8 mouse cellular contexts compared by ENCODE assay signal in the genomic region with DNA sequence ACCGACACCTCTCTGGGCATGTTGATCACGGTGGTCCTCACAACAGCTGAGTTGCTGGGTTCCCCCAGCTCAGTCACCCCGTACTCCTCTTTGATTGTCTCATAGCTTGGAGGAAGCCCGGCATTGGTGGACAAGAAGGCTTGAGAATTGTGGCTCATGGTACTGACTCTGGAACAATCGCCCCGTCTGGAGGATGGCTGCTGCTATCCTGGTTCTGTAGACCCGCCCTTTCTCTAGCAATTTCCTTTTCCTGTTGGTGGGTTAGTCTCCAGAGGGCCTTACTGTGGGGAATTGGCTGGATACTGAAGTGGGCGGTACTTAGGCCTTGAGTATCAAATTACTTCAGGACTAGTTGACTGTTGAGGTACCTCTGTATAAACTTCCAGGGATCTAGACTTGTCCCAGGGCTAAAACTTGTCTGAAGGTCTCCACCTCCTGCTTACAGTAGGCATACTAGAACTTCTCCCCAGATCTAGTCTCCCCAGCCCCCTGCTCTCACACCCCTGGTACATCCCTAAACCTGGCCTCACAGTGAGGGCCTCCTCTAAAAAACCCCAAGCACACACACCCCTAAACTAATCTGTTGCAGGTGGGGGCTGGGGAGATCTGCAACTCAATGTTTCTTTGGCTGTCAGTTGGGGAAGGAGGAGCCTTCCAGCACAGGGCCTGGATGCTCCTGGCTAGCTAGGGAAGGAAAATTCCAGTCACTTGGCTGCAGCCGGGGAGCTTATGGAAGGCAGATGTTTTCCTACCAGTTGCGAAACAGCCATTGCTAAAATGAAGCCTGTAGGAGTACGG. TPM values are rescaled to one million over a fixed set of nuclear protein-coding genes. Genes with fewer than 3 reads are reported as not detected.
A peak's percentile ranks its signal among the peaks of the same experiment; 100 is the strongest.
DNase-seq lines count a peak whose midpoint lies in the region; ATAC-seq and TF ChIP-seq lines count a peak whose summit lies in the region.

TSS of gene Gm45717 (minus strand) at position 180 of the 798 bp plus-strand sequence.
TSS of gene Ifitm2 (minus strand) at position 230 of the 798 bp plus-strand sequence.

- no peaks in the 10 kb centered on the region for H3K9me3 ChIP-seq in embryonic facial prominence, embryonic 15.5 days (replicated peaks)
- H3K9me3 ChIP-seq in heart, embryonic 14.5 days (ENCODE audit: control insufficient read depth, low read length) = no peaks in the 10 kb centered on the region
- no peaks in the 10 kb centered on the region for H3K9me3 ChIP-seq in kidney, embryonic 16.5 days (ENCODE audit: low read length)
- no peaks in the 10 kb centered on the region for H3K9me3 ChIP-seq in lung, postnatal 0 days (ENCODE audit: low read length)

- no peaks in the 10 kb centered on the region for H3K27me3 ChIP-seq in embryonic facial prominence, embryonic 15.5 days
- no peaks in the 10 kb centered on the region for H3K27me3 ChIP-seq in heart, embryonic 14.5 days (ENCODE audit: control insufficient read depth, insufficient read depth, low read length)
- no peaks in the 10 kb centered on the region for H3K27me3 ChIP-seq in kidney, embryonic 16.5 days (ENCODE audit: insufficient read depth, low read length)
- H3K27me3 ChIP-seq in lung, postnatal 0 days (replicated peaks; ENCODE audit: insufficient read depth, low read length) = no peaks in the 10 kb centered on the region

- 5% methylated on average over 11 of the region's 11 CpGs for WGBS in embryonic facial prominence, embryonic 15.5 days
- 5% methylated on average over 11 of the region's 11 CpGs for WGBS in heart, embryonic 14.5 days
- WGBS in kidney, embryonic 16.5 days = 15% methylated on average over 11 of the region's 11 CpGs
- 5% methylated on average over 11 of the region's 11 CpGs for WGBS in lung, postnatal 0 days

- H3K4me1 ChIP-seq in embryonic facial prominence, embryonic 15.5 days = peaks cover 58% of the 10 kb centered on the region
- peaks cover 14 to 19% of the 10 kb centered on the region in 2 experiments for H3K4me1 ChIP-seq in heart, embryonic 14.5 days (ENCODE audit: control insufficient read depth in 2 of 2, insufficient read depth in 2 of 2, low read length in 2 of 2)
- H3K4me1 ChIP-seq in kidney, embryonic 16.5 days (ENCODE audit: insufficient read depth, low read length) = peaks cover 41% of the 10 kb centered on the region
- peaks cover 8% of the 10 kb centered on the region; the same call in 1 of the 2 replicates for H3K4me1 ChIP-seq in lung, postnatal 0 days (ENCODE audit: insufficient read depth, low read depth, low read length)

- peak within 1 kb of the TSS; percentile 66 for H3K4me3 ChIP-seq in embryonic facial prominence, embryonic 15.5 days (replicated peaks)
- peak within 1 kb of the TSS; percentile 57 to 63 for H3K4me3 ChIP-seq in heart, embryonic 14.5 days (ENCODE audit: control insufficient read depth in 1 of 2, insufficient read depth in 1 of 2, low read depth in 1 of 2, low read length in 2 of 2)
- H3K4me3 ChIP-seq in kidney, embryonic 16.5 days (ENCODE audit: low read length) = peak within 1 kb of the TSS; percentile 73
- peak within 1 kb of the TSS; percentile 62 for H3K4me3 ChIP-seq in lung, postnatal 0 days (ENCODE audit: low read depth, low read length)

- H3K36me3 ChIP-seq in embryonic facial prominence, embryonic 15.5 days = peaks cover 7% of the 10 kb centered on the region; the same call in 1 of the 2 replicates
- H3K36me3 ChIP-seq in heart, embryonic 14.5 days (ENCODE audit: control insufficient read depth, insufficient read depth, low read length) = 0 out of 2 replicates have a peak, but pooled peaks cover 7% of the 10 kb centered on the region
- H3K36me3 ChIP-seq in kidney, embryonic 16.5 days (ENCODE audit: insufficient read depth, low read length) = no peaks in the 10 kb centered on the region
- no peaks in the 10 kb centered on the region for H3K36me3 ChIP-seq in lung, postnatal 0 days (ENCODE audit: insufficient read depth, low read length)

- TF ChIP-seq CTCF in lung, postnatal 0 days (IDR thresholded peaks at IDR 0.05) = peak; percentile 13; the same call in 1 of the 2 replicates

- DNase-seq in urinary bladder, postnatal 25 days (ENCODE audit: low spot score) = peak; percentile 67
- DNase-seq in urinary bladder, postnatal 10 days (ENCODE audit: low spot score) = no peak
- peak; percentile 97 for DNase-seq in lung, postnatal 0 days (ENCODE audit: low spot score)
- peak; percentile 62 for DNase-seq in retina, embryonic 14.5 days (ENCODE audit: low spot score)
- no peak for DNase-seq in frontal cortex, postnatal 14 days (ENCODE audit: low spot score in 2 of 2)

- peak within 1 kb of the TSS; percentile 98 for H3K27ac ChIP-seq in embryonic facial prominence, embryonic 15.5 days (replicated peaks)
- peak within 1 kb of the TSS; percentile 85 to 89 for H3K27ac ChIP-seq in heart, embryonic 14.5 days (replicated peaks in 1 of 2; ENCODE audit: control insufficient read depth in 1 of 2, insufficient read depth in 1 of 2, low read depth in 2 of 2, low read length in 2 of 2)
- H3K27ac ChIP-seq in kidney, embryonic 16.5 days (ENCODE audit: low read length) = peak within 1 kb of the TSS; percentile 96
- peak within 1 kb of the TSS; percentile 83 for H3K27ac ChIP-seq in lung, postnatal 0 days (ENCODE audit: low read length)

- TF ChIP-seq EP300 in lung, postnatal 0 days (IDR thresholded peaks at IDR 0.05) = peak; percentile 65

- peak within 1 kb of the TSS; percentile 82 for H3K4me2 ChIP-seq in embryonic facial prominence, embryonic 15.5 days (replicated peaks)
- peak within 1 kb of the TSS; percentile 82 for H3K4me2 ChIP-seq in heart, embryonic 14.5 days (ENCODE audit: low read length)
- peak within 1 kb of the TSS; percentile 79 for H3K4me2 ChIP-seq in kidney, embryonic 16.5 days (replicated peaks; ENCODE audit: low read depth, low read length)
- peak within 1 kb of the TSS; percentile 66 for H3K4me2 ChIP-seq in lung, postnatal 0 days (replicated peaks; ENCODE audit: low read depth, low read length)

- H3K9ac ChIP-seq in embryonic facial prominence, embryonic 15.5 days = peak within 1 kb of the TSS; percentile 74
- peak within 1 kb of the TSS; percentile 80 for H3K9ac ChIP-seq in heart, embryonic 14.5 days (ENCODE audit: low read length)
- peak within 1 kb of the TSS; percentile 77 for H3K9ac ChIP-seq in kidney, embryonic 16.5 days (replicated peaks; ENCODE audit: low read length)
- peak within 1 kb of the TSS; percentile 60 for H3K9ac ChIP-seq in lung, postnatal 0 days (replicated peaks; ENCODE audit: low read depth)

- ATAC-seq in embryonic facial prominence, embryonic 15.5 days (ENCODE audit: insufficient number of reproducible peaks, low FRiP score, low TSS enrichment, low read depth) = peak; percentile 90
- peak; percentile 83 for ATAC-seq in heart, embryonic 14.5 days (ENCODE audit: insufficient number of reproducible peaks, insufficient read depth, low FRiP score, low read depth)
- ATAC-seq in kidney, embryonic 16.5 days (ENCODE audit: low FRiP score, low TSS enrichment) = peak; percentile 90
- ATAC-seq in lung, postnatal 0 days = peak; percentile 90

RNA-seq across cellular contexts. Expression of gene Gm45717, which starts in this region (rescaled TPM):
- polyA plus RNA-seq in embryonic facial prominence, embryonic 15.5 days (2015; fragmentation: Nextera tagmentation; extraction: Ambion mirVana) = 0.96 TPM in 1 of 2 replicates, not detected in the other
- not detected in 2 replicates for polyA plus RNA-seq in heart, embryonic 14.5 days (2014; fragmentation: Nextera tagmentation; extraction: Ambion mirVana)
- polyA plus RNA-seq in kidney, embryonic 16.5 days (2015; fragmentation: Nextera tagmentation; extraction: Ambion mirVana) = 0.76 TPM in 1 of 2 replicates, not detected in the other
- 0.31 TPM in 1 of 2 replicates, not detected in the other for polyA plus RNA-seq in lung, postnatal 0 days (2015; fragmentation: Nextera tagmentation; extraction: Ambion mirVana)

RNA-seq across cellular contexts. Expression of gene Ifitm2, which starts in this region (rescaled TPM):
- 1,542 and 1,589 TPM in 2 replicates for polyA plus RNA-seq in embryonic facial prominence, embryonic 15.5 days (2015; fragmentation: Nextera tagmentation; extraction: Ambion mirVana)
- 615 and 692 TPM in 2 replicates for polyA plus RNA-seq in heart, embryonic 14.5 days (2014; fragmentation: Nextera tagmentation; extraction: Ambion mirVana)
- 991 and 995 TPM in 2 replicates for polyA plus RNA-seq in kidney, embryonic 16.5 days (2015; fragmentation: Nextera tagmentation; extraction: Ambion mirVana)
- polyA plus RNA-seq in lung, postnatal 0 days (2015; fragmentation: Nextera tagmentation; extraction: Ambion mirVana) = 1,373 and 1,710 TPM in 2 replicates

Comparison
In these comparisons a context has a peak if more than half of its experiments do, and no peak if none do; other contexts are left out.
1. DNase-seq: peak in urinary bladder, postnatal 25 days (single experiment), lung, postnatal 0 days (single experiment) and retina, embryonic 14.5 days (single experiment); none in urinary bladder, postnatal 10 days (single experiment) and frontal cortex, postnatal 14 days (0 of 2).
2. Peak in every context shown above with its lines, with median percentiles within 50 percentile points of each other: ATAC-seq, H3K27ac ChIP-seq, H3K4me2 ChIP-seq, H3K4me3 ChIP-seq and H3K9ac ChIP-seq.